Mouse (Mus musculus) limb, embryonic 12.5 days (tissue): ENCODE data around the gene Gse1. TPM values are rescaled to one million over a fixed set of nuclear protein-coding genes. Genes with fewer than 3 reads are reported as not detected.

ENCODE experiments used
- ATAC-seq: fragments of 200-750 bp; cut with Nextera tagmentation; 2 replicates; pipeline ENCODE4 v1.8.0; 2017; ENCODE audit warnings: low read depth, moderate TSS enrichment; ENCODE audit not compliant: insufficient number of reproducible peaks, insufficient read depth, low FRiP score, low TSS enrichment
- H3K27ac ChIP-seq: fragments of 300-500 bp; sonication (generic); 2 replicates; pipeline ENCODE4 v1.5.1; 2016; ENCODE audit warnings: mild to moderate bottlenecking, moderate library complexity
- H3K27me3 ChIP-seq: fragments of 300-500 bp; sonication (generic); 2 replicates; pipeline ENCODE4 v1.6.1; 2016; ENCODE audit warnings: mild to moderate bottlenecking, moderate library complexity
- H3K36me3 ChIP-seq: fragments of 300-500 bp; sonication (generic); 2 replicates; pipeline ENCODE4 v1.6.1; 2016; ENCODE audit warnings: mild to moderate bottlenecking, moderate library complexity
- H3K4me1 ChIP-seq: fragments of 300-500 bp; sonication (generic); replicated peaks from 2 replicates; pipeline ENCODE4 v1.6.1; 2016
- H3K4me2 ChIP-seq: fragments of 300-500 bp; sonication (generic); 2 replicates; pipeline ENCODE4 v1.6.1; 2016; ENCODE audit warnings: mild to moderate bottlenecking, moderate library complexity
- H3K4me3 ChIP-seq: fragments of 300-500 bp; sonication (generic); replicated peaks from 2 replicates; pipeline ENCODE4 v1.5.1; 2016; ENCODE audit warnings: mild to moderate bottlenecking
- H3K9ac ChIP-seq: fragments of 300-500 bp; sonication (generic); replicated peaks from 2 replicates; pipeline ENCODE4 v1.6.1; 2016; ENCODE audit warnings: mild to moderate bottlenecking, moderate library complexity
- H3K9me3 ChIP-seq: fragments of 300-500 bp; sonication (generic); 2 replicates; pipeline ENCODE4 v1.6.1; 2016; ENCODE audit warnings: mild to moderate bottlenecking, moderate library complexity
- WGBS: fragments of 180-500 bp; shearing (Covaris S2); methylation state at CpG from one replicate; pipeline ENCODE4 v1.1.7; 2016; 5-methylcytosine and 5-hydroxymethylcytosine counted together
- polyA plus RNA-seq: library from polyadenylated mRNA; unstranded; fragments of >200 nt; fragmentation: Nextera tagmentation; extraction: Ambion mirVana; gene quantifications from 2 replicates; pipeline ENCODE4 v1.2.1, GENCODE M21; 2016

Gse1 gene
- polyA plus RNA-seq, 1 experiment from 2014 or later = 9.1 TPM

DNA sequence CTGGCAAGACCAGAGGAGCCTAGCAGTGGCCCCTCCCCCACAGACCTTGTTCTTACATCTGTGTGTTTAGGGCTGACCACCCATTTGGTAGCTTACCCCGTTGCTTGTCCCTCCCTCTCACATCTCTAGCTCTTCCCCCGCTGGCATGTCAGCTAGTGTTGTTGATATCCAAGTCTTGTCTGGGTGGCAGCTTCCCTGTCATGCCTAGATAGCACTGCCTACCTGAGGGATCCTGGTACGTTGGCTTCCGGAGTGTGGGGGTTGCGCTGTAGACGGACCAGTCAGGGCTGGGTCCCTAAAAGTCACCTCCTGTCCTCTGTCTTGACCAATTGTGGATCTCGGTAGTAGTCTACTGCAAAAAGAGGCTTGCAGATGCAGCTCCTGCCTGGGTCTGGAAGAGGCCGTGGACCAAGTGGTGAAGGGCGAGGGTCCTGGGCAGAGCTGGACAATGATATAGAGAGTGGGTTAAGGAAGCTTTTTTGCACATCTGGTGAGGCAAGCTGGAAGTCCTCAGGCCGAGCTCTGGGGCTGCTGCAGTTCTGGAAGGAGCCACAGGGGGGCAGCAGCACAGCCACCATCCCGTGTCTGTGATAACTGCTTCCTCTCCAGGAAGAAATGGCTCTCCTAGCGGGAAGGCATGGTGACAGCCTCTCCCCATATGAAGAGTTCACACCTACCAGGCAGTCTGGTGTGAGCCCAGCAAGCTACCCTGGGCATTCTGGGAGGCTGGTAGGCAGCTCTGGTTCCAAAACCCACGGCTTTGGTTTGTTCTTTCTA lies 341.9 kb downstream of the Gse1 start:
- Histone ChIP-seq H3K36me3 (peaks cover 87% of the 10 kb centered on the region), H3K4me1 (peaks cover 28% of the 10 kb centered on the region), H3K27ac (peak overlapping the region; percentile 1; the same call in 1 of the 2 replicates), H3K9me3 (no peaks in the 10 kb centered on the region), H3K4me2 (no peak overlapping the region), H3K27me3 (no peaks in the 10 kb centered on the region), H3K9ac (no peak overlapping the region), H3K4me3 (no peak overlapping the region)
- ATAC-seq = no peak
- WGBS = 51% methylated on average over 13 of the region's 13 CpGs

DNA sequence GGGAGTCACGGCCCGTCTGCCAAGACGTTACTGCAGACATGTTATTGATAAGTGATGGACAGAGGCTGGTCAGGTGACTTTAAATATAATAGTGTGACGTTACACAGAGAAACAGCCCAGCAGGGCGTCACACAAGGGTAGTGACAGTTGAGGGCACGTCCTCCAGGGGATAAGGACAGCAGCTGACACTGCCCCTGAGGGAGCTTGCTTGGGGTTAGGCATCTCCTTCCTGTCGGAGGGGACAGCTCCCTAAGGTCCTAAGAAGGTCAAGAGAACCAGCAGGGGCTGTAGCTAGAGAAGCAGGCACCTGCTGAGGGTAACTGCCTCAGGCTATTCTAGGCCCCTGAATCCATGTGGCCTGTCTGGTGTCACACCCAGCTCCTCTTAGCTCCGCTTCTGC lies 343.3 kb downstream of the Gse1 start:
- H3K27ac ChIP-seq = no peak overlapping the region
- ATAC-seq = no peak
- H3K4me3 ChIP-seq = no peak overlapping the region
- no peaks in the 10 kb centered on the region for H3K27me3 ChIP-seq
- peaks cover 97% of the 10 kb centered on the region for H3K36me3 ChIP-seq
- H3K9ac ChIP-seq = no peak overlapping the region
- H3K9me3 ChIP-seq = no peaks in the 10 kb centered on the region
- no peak overlapping the region for H3K4me2 ChIP-seq
- WGBS = 88% methylated on average over 8 of the region's 8 CpGs
- H3K4me1 ChIP-seq = peaks cover 22% of the 10 kb centered on the region

DNA sequence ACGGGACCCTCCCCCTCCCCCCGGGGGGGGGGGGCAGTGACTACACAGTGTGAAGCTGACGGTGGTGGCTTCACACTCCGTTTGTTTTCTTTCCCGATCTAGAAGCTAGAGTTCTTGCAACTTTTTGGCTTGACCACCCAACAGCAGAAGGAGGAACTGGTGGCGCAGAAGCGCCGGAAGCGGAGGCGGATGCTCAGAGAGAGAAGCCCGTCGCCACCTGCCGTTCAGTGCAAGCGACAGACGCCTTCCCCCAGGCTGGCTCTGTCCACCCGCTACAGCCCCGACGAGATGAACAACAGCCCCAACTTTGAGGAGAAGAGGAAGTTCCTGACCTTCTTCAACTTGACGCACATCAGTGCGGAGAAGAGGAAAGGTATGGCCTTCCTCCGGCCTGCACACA lies 344.3 kb downstream of the Gse1 start:
- 83% methylated on average over 21 of the region's 21 CpGs for WGBS
- Histone ChIP-seq H3K27ac (no peak overlapping the region), H3K36me3 (peaks cover 97% of the 10 kb centered on the region), H3K9ac (no peak overlapping the region), H3K4me2 (no peak overlapping the region), H3K27me3 (no peaks in the 10 kb centered on the region), H3K4me1 (peaks cover 22% of the 10 kb centered on the region), H3K9me3 (no peaks in the 10 kb centered on the region), H3K4me3 (no peak overlapping the region)
- no peak for ATAC-seq

DNA sequence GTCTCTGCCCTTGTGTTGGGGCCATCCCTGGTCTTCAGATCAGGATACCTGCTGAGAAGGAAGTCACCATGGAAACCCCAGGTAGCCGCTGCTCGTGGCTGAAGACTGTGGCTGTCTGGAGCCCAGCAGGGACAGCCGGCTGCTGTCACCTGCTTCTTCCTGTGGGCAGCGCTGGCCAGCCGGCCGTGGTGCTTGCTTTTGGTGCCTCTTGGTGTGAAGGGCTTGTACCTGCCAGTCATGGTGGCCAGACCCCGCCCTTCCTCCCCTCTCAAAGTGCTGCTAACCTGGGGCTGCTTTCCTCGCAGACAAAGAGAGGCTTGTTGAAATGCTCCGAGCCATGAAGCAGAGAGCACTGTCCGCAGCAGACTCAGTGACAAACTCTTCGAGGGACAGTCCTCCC lies 345.6 kb downstream of the Gse1 start:
- Histone ChIP-seq H3K9ac (no peak overlapping the region), H3K9me3 (no peaks in the 10 kb centered on the region), H3K4me1 (peaks cover 22% of the 10 kb centered on the region), H3K36me3 (peaks cover 97% of the 10 kb centered on the region), H3K27ac (no peak overlapping the region), H3K27me3 (no peaks in the 10 kb centered on the region), H3K4me2 (no peak overlapping the region), H3K4me3 (no peak overlapping the region)
- ATAC-seq = no peak
- WGBS = 83% methylated on average over 11 of the region's 11 CpGs

DNA sequence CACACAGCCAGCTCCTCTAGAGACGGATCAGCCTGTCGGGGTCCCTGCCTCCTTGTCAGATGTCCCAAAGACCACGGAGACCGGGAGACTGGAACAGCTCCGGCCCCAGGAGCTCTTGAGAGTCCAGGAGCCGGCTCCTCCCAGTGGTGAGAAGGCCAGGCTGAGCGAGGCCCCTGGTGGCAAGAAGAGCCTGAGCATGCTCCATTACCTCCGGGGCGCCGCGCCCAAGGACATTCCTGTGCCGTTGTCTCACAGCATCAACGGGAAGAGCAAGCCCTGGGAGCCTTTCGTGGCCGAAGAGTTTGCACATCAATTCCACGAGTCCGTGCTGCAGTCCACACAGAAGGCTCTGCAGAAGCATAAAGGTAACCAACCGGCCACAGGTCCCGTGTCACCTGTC lies 346.7 kb downstream of the Gse1 start:
- no peak for ATAC-seq
- no peak overlapping the region for H3K4me3 ChIP-seq
- H3K4me1 ChIP-seq = peaks cover 22% of the 10 kb centered on the region
- no peak overlapping the region for H3K4me2 ChIP-seq
- H3K27me3 ChIP-seq = no peaks in the 10 kb centered on the region
- WGBS = 75% methylated on average over 19 of the region's 19 CpGs
- no peak overlapping the region for H3K27ac ChIP-seq
- no peak overlapping the region for H3K9ac ChIP-seq
- H3K9me3 ChIP-seq = no peaks in the 10 kb centered on the region
- H3K36me3 ChIP-seq = peaks cover 97% of the 10 kb centered on the region

DNA sequence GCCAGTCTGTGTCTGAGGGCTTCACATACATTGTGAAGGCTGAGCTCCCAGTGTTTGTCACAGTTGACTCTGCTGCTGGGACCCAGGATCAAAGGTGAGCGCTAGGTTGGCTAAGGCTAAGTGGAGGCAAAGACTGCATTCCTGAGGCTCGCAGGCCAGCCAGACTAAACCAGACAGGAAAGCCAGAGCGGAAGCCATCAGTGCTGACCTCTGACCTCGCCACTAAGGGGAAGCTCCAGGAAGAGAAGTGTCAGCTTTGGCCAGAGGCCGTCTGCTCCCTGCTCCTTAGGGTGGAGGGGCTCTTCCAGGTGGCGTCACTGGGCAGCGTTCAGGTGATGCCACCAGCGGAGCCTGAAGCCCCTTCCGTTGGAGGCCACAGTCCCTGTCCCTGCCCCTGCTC lies 347.5 kb downstream of the Gse1 start:
- H3K4me3 ChIP-seq = no peak overlapping the region
- H3K27ac ChIP-seq = no peak overlapping the region
- no peak overlapping the region for H3K4me2 ChIP-seq
- no peak for ATAC-seq
- no peaks in the 10 kb centered on the region for H3K9me3 ChIP-seq
- peaks cover 100% of the 10 kb centered on the region for H3K36me3 ChIP-seq
- peaks cover 17% of the 10 kb centered on the region for H3K4me1 ChIP-seq
- H3K9ac ChIP-seq = 0 out of 2 replicates have a peak overlapping the region, but pooled peaks have one; percentile 1
- 46% methylated on average over 9 of the region's 9 CpGs for WGBS
- no peaks in the 10 kb centered on the region for H3K27me3 ChIP-seq

DNA sequence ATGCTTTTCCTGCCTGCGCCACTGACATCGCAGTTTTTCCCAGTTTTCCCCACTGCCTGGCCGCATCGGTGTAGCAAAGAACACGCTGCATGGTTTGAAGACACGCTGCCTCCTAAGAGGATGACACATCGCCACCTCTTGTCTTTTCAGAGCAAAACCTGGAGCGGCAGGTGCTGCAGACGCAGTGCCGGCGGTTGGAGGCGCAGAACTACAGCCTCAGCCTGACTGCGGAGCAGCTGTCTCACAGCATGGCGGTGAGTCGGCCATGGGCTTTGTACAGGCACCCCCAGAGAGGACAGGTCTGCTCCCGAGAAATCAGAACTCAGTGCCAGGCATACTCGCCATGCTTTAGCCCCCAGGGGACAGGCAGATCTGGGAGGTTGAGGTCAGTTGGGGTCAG lies 349.6 kb downstream of the Gse1 start:
- H3K27ac ChIP-seq = no peak overlapping the region
- H3K9ac ChIP-seq = no peak overlapping the region
- no peak overlapping the region for H3K4me2 ChIP-seq
- H3K9me3 ChIP-seq = no peaks in the 10 kb centered on the region
- ATAC-seq = no peak
- WGBS = 92% methylated on average over 17 of the region's 17 CpGs
- no peaks in the 10 kb centered on the region for H3K27me3 ChIP-seq
- peaks cover 99% of the 10 kb centered on the region for H3K36me3 ChIP-seq
- peaks cover 17% of the 10 kb centered on the region for H3K4me1 ChIP-seq
- H3K4me3 ChIP-seq = no peak overlapping the region

DNA sequence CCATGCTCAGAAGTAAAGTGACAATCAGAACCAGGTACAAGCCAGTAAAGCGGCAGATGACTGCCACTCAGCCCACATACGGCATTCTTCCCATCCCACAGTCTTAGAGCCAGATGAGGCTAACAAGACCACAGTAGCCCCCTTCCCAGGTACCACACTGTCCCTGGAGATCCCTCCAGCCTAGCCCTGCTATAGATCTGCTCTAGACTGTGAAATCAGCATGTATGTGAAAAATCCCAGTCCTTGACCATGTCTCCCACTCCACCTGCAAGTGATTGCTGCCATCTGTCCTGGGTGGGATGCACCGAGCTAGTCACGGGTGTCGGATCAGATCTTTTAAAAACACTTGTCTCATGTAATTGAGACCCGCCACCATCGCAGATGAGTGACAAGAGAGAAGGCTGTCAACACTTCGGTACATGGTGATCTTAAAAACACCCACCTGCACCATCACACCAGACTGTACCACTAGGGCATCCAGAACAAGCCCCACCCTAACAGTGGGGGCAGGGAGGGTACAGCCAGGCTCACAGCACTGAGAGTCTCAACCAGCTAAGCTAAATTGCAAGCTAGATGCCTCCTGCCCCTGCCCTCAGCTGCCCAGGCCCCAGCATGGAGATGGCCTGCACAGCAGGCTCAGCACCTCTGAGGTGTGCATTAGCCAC lies 352.2 kb downstream of the Gse1 start:
- no peak for ATAC-seq
- 90% methylated on average over 8 of the region's 8 CpGs for WGBS
- Histone ChIP-seq H3K4me3 (no peak overlapping the region), H3K27me3 (no peaks in the 10 kb centered on the region), H3K9ac (no peak overlapping the region), H3K4me2 (no peak overlapping the region), H3K27ac (no peak overlapping the region), H3K36me3 (peaks cover 93% of the 10 kb centered on the region), H3K9me3 (no peaks in the 10 kb centered on the region), H3K4me1 (0 out of 2 replicates have a peak, but pooled peaks cover 3% of the 10 kb centered on the region)

DNA sequence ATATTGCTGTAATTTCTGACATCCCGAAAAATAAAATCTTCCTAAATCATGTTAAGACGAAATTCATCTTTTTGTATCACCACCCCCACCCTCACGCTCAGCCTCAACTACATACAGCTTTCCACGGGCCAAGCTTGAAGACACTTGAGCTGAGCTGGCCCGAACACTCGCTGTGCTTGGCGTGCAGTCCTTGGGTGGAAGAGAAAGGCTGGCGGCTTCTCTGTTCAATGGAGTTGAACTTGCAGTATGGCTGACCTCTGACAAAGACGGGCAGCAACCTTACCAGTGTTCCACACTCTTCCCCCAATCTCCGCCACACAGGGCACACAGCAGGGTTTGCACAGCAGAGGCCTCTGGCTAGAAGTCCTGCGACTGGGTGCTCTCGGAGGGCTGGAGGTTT lies 353.1 kb downstream of the Gse1 start:
- 88% methylated on average over 12 of the region's 12 CpGs for WGBS
- ATAC-seq = no peak

DNA sequence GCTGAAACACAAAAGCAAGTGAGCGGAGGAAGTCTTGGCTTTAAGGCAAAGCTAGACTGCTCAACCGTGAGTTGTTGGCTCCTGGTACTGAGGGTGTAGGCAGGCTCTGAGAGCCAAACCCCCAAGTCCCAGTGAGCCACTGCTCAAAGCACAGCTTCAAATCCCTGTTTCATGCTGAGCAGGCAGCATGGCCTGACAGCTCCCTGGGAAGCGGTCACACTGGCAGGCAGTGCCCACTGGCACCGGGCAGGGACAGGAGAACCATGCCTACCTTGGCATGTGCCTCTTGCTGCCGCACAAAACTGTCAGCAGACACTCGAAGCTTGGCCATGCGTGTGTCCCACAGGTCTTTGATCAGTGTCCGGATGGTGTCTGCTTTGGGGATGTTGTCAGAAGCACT lies 353.6 kb downstream of the Gse1 start:
- Histone ChIP-seq H3K9me3 (no peaks in the 10 kb centered on the region), H3K9ac (no peak overlapping the region), H3K36me3 (peaks cover 90% of the 10 kb centered on the region), H3K4me2 (no peak overlapping the region), H3K27me3 (no peaks in the 10 kb centered on the region), H3K4me1 (no peaks in the 10 kb centered on the region), H3K27ac (no peak overlapping the region), H3K4me3 (no peak overlapping the region)
- 91% methylated on average over 8 of the region's 8 CpGs for WGBS
- ATAC-seq = no peak

More for the DNA sequence above, 353.1 kb downstream of the Gse1 start:
- Histone ChIP-seq H3K9ac (no peak overlapping the region), H3K4me3 (no peak overlapping the region), H3K9me3 (no peaks in the 10 kb centered on the region), H3K27me3 (no peaks in the 10 kb centered on the region), H3K4me1 (no peaks in the 10 kb centered on the region), H3K27ac (no peak overlapping the region), H3K4me2 (no peak overlapping the region), H3K36me3 (peaks cover 91% of the 10 kb centered on the region)

DNA sequence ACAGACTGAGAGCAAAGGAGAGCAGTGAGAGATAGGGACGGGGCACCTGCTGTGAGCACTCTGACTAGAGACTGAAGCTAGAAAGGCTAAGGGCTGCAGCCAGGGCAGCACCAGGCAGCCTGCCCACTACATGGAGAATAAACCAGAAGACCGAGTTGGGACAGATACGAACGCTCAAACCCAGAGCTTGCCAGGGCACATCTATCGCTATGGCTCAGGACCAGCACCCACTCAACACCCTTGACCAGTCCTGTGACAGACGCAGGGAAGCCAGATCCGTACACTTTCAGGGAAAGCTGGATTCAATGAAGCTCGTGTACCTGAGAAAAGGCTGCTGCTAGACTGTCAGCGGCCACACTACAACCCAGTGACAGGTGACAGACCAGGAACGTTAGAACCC lies 357.3 kb downstream of the Gse1 start:
- H3K4me2 ChIP-seq = no peak overlapping the region
- no peaks in the 10 kb centered on the region for H3K27me3 ChIP-seq
- no peak overlapping the region for H3K4me3 ChIP-seq
- H3K36me3 ChIP-seq = peaks cover 59% of the 10 kb centered on the region
- H3K9me3 ChIP-seq = no peaks in the 10 kb centered on the region
- H3K4me1 ChIP-seq = peaks cover 18% of the 10 kb centered on the region; the same call in 1 of the 2 replicates
- WGBS = 92% methylated on average over 10 of the region's 10 CpGs
- ATAC-seq = no peak
- no peak overlapping the region for H3K27ac ChIP-seq
- H3K9ac ChIP-seq = no peak overlapping the region
